Mouse (Mus musculus): ENCODE data around the gene Rasd1. TPM values are rescaled to one million over a fixed set of nuclear protein-coding genes. Genes with fewer than 3 reads are reported as not detected.

Rasd1 gene
- polyA plus RNA-seq, 1 experiment, result 3.0 TPM

DNA sequence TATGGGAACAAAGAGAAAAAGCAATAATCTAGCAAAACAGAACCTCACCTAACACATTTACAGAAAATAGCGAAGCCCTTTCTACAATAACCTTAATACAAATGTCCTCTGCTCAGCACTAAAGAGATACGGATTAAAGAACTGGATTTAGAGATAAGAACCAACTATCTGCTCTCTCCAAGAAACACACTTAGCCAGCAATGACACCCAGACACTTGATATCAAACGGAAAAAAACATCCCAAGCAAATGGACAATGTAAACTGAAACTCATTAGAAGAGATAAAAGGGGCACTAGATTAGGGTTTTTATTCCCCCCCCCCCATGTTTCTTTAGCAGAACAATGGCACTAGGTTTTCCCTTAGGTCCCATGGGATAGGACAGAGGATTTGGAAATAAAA is 45.3 kb downstream of the Rasd1 start:
- no peak for DNase-seq
- H3K4me3 ChIP-seq (replicated peaks; ENCODE audit: extremely low read depth, low read depth, low read length), result no peak overlapping the region
- WGBS, result 59% methylated on average over 3 of the region's 3 CpGs
- H3K4me1 ChIP-seq (ENCODE audit: control insufficient read depth, insufficient read depth, low read length), result peaks cover 3% of the 10 kb centered on the region; the same call in 1 of the 2 replicates
- TF ChIP-seq POLR2A (IDR thresholded peaks at IDR 0.05; ENCODE audit: borderline replicate concordance, extremely low read depth, low read depth, low read length) (no peak), CTCF (IDR thresholded peaks at IDR 0.05; ENCODE audit: insufficient read depth, low read length) (no peak)

DNA sequence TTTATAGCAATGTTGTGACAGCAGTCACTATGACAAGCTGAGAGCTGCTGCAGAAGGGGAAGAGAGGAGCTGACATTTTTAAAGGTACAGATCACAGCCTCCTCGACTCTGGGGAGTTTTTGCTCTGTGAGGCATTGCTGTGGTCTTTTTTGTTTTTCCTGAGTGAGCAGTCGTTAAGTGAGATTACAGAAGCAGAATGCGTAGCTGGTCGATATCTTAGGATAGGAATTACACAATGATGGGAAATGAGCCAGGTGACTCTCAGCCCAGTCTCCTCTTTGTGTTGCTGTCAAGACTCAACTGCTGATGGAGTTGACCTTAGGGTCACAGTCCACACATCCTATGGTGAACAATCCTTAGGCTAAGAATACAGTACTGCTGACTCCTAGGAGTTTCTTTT is 46.7 kb downstream of the Rasd1 start:
- DNase-seq, result no peak
- TF ChIP-seq CTCF (IDR thresholded peaks at IDR 0.05; ENCODE audit: insufficient read depth, low read length), result no peak
- no peak for TF ChIP-seq POLR2A (IDR thresholded peaks at IDR 0.05; ENCODE audit: borderline replicate concordance, extremely low read depth, low read depth, low read length)
- Histone ChIP-seq H3K4me3 (replicated peaks; ENCODE audit: extremely low read depth, low read depth, low read length) (no peak overlapping the region), H3K4me1 (ENCODE audit: control insufficient read depth, insufficient read depth, low read length) (peaks cover 3% of the 10 kb centered on the region; the same call in 1 of the 2 replicates)
- 7% methylated on average over 4 of the region's 4 CpGs for whole genome bisulfite sequencing

DNA sequence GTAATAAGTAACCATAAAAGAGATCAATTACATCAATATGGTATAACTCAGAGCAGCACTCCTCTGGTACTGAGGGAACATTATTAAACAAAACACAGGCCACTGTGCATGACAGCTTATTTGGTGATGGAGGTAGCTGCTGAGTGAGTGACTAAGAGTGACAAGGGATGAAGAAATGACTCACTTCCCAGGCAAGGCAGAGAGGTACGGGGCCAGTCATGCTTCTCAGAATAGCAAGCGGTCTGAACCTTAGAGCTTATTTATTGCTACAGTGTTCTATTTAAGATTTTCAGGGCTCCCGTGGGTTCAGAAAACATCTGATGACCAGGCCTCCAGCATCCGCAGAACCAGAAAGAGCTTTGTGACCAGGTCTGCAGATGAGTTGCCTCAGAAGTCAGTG is 51.0 kb downstream of the Rasd1 start:
- 84% methylated on average over 4 of the region's 4 CpGs for WGBS
- no peak for DNase-seq
- TF ChIP-seq POLR2A (IDR thresholded peaks at IDR 0.05; ENCODE audit: borderline replicate concordance, extremely low read depth, low read depth, low read length) (no peak), CTCF (IDR thresholded peaks at IDR 0.05; ENCODE audit: insufficient read depth, low read length) (no peak)
- Histone ChIP-seq H3K4me3 (replicated peaks; ENCODE audit: extremely low read depth, low read depth, low read length) (no peak overlapping the region), H3K4me1 (ENCODE audit: control insufficient read depth, insufficient read depth, low read length) (peaks cover 3% of the 10 kb centered on the region; the same call in 1 of the 2 replicates)

Other genes with a start within 250 kb of the Rasd1 start
- 2.0 and 2.9 TPM in 2 replicates for gene Pld6, start 177.3 kb downstream of the Rasd1 start, polyA plus RNA-seq (2012; rRNA removed)
- 58.9 and 59.6 TPM in 2 replicates for gene Flcn, start 154.9 kb downstream of the Rasd1 start, polyA plus RNA-seq (2012; rRNA removed)
- 18.5 and 19.0 TPM in 2 replicates for gene Nt5m, start 125.5 kb downstream of the Rasd1 start, polyA plus RNA-seq (2012; rRNA removed)
- 12.3 and 17.7 TPM in 2 replicates for gene Cops3, start 125.1 kb downstream of the Rasd1 start, polyA plus RNA-seq (2012; rRNA removed)
- 21.2 and 21.5 TPM in 2 replicates for gene Med9, start 16.7 kb downstream of the Rasd1 start, polyA plus RNA-seq (2012; rRNA removed)
- gene Pemt, start 81.5 kb upstream of the Rasd1 start, polyA plus RNA-seq (2012; rRNA removed), result 6.4 and 7.0 TPM in 2 replicates
- gene Rai1, start 140.1 kb upstream of the Rasd1 start, polyA plus RNA-seq (2012; rRNA removed), result 46.4 and 47.3 TPM in 2 replicates